Mouse (Mus musculus) liver, adult 2 months (tissue): ENCODE results near the gene Msh3. TPM values are rescaled to one million over a fixed set of nuclear protein-coding genes. Genes with fewer than 3 reads are reported as not detected.

Experiments used
- DNase-seq: peaks from one replicate; pipeline ENCODE4 v3.0.0-alpha.2; 2011; ENCODE audit warnings: low read depth, low spot score; ENCODE audit errors: extremely low read depth
- H3K27ac ChIP-seq: fragments of 200-500 bp; replicated peaks from 2 replicates; pipeline ENCODE4 v1.5.1; 2012; ENCODE audit warnings: low read depth, mild to moderate bottlenecking, control low read depth, inconsistent platforms, low read length; ENCODE audit not compliant: insufficient read depth
- H3K27me3 ChIP-seq: fragments of 200-500 bp; 2 replicates; pipeline ENCODE4 v1.6.1; 2012; ENCODE audit warnings: mild to moderate bottlenecking, moderate library complexity, low read length, inconsistent platforms; ENCODE audit not compliant: control insufficient read depth, insufficient read depth
- H3K36me3 ChIP-seq: fragments of 200-500 bp; 2 replicates; pipeline ENCODE4 v1.6.1; 2012; ENCODE audit warnings: low read length, inconsistent platforms; ENCODE audit not compliant: control insufficient read depth, insufficient read depth
- H3K4me1 ChIP-seq: fragments of 200-500 bp; 2 replicates; pipeline ENCODE4 v1.6.1; 2011; ENCODE audit warnings: low read length; ENCODE audit not compliant: control insufficient read depth, insufficient read depth
- H3K4me3 ChIP-seq: fragments of 200-500 bp; 2 replicates; pipeline ENCODE4 v1.5.1; 2011; ENCODE audit warnings: low read depth, mild to moderate bottlenecking, control low read depth, low read length, moderate library complexity; ENCODE audit not compliant: insufficient read depth
- H3K79me2 ChIP-seq: fragments of 200-500 bp; 2 replicates; pipeline ENCODE4 v1.6.1; 2012; ENCODE audit warnings: inconsistent platforms, mild to moderate bottlenecking, low read length, moderate library complexity; ENCODE audit not compliant: control insufficient read depth, insufficient read depth
- H3K9ac ChIP-seq: fragments of 200-500 bp; 2 replicates; pipeline ENCODE4 v1.6.1; 2012; ENCODE audit warnings: low read depth, mild to moderate bottlenecking, control low read depth, inconsistent platforms, low read length
- CTCF ChIP-seq: fragments of 200-500 bp; IDR thresholded peaks from 2 replicates; pipeline ENCODE4 v1.5.1; 2011; ENCODE audit warnings: low read depth, low read length, control low read depth
- POLR2A ChIP-seq: fragments of 200-500 bp; IDR thresholded peaks from 2 replicates; pipeline ENCODE4 v1.6.1; 2011; ENCODE audit warnings: low read length, control low read depth; ENCODE audit not compliant: insufficient read depth; ENCODE audit errors: extremely low read depth
- WGBS: fragments of 180-500 bp; shearing (Covaris S2); methylation state at CpG from one replicate; pipeline ENCODE4 v1.1.7; 2018; 5-methylcytosine and 5-hydroxymethylcytosine counted together
- polyA plus RNA-seq: library from polyadenylated mRNA; depleted of rRNA; stranded (reverse); fragments of >200 nt; gene quantifications from 2 replicates; pipeline ENCODE4 v1.2.3, GENCODE M21; 2012
- total RNA-seq: library from RNA; depleted of rRNA; stranded (reverse); fragments of >200 nt; gene quantifications from 2 replicates; pipeline ENCODE4 v1.2.3, GENCODE M21; 2014

The Msh3 gene
- total and polyA plus RNA-seq, 2 experiments = 3.0 to 16.9 TPM

DNA sequence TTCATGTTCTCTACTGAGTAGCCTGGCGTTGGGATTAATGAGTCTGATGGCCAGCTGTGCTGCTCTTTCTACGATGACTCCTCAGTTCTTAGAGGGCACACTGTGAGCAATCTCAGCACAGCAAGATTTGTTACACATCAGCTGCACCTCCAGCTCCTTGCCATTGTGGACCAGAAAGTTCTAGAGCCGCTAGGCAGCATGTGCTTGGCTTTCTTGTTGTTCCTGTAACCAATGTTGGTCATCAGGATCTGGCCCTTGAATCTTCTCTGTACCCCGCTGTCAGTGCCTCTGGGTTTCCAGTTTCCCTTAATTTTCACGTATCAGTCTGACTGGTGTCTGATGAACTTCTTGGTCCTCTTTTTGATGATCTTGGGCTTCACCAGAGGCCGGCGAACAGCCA is 1.6 kb upstream of the Msh3 start:
- Histone ChIP-seq H3K4me1 (peaks cover 5% of the 10 kb centered on the region; the same call in 1 of the 2 replicates), H3K79me2 (peaks cover 4% of the 10 kb centered on the region; the same call in 1 of the 2 replicates), H3K27me3 (no peaks in the 10 kb centered on the region), H3K36me3 (peaks cover 18% of the 10 kb centered on the region), H3K27ac (no peak overlapping the region), H3K4me3 (no peak overlapping the region), H3K9ac (no peak overlapping the region)
- WGBS = 92% methylated on average over 7 of the region's 7 CpGs
- no peak for DNase-seq
- TF ChIP-seq CTCF (no peak), POLR2A (no peak)

DNA sequence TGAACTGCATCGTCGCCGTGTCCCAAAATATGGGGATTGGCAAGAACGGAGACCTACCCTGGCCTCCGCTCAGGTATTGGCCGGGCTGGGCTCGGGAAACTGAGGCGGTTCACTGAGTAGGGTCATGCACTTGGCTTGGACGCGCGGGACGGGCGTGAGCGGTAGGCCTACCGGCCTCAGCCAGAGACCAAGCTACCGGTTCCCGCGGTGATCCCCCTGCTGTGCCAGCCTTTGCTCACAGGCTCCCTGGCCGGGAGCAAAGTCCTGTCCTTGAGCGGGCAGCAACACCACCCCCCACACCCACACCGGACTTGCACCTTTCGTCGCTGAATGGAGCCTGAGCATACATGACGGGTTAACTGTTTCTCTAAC is 455 bp upstream of the Msh3 start:
- peak overlapping the region; percentile 74 for H3K9ac ChIP-seq
- H3K4me1 ChIP-seq = peaks cover 5% of the 10 kb centered on the region; the same call in 1 of the 2 replicates
- WGBS = under 1% methylated on average over 24 of the region's 24 CpGs
- H3K79me2 ChIP-seq = peaks cover 4% of the 10 kb centered on the region; the same call in 1 of the 2 replicates
- peak; percentile 61 for DNase-seq
- no peaks in the 10 kb centered on the region for H3K27me3 ChIP-seq
- H3K27ac ChIP-seq = peak overlapping the region; percentile 84
- peak overlapping the region; percentile 79 for H3K4me3 ChIP-seq
- TF ChIP-seq CTCF = no peak
- TF ChIP-seq POLR2A = no peak
- peaks cover 23% of the 10 kb centered on the region for H3K36me3 ChIP-seq

DNA sequence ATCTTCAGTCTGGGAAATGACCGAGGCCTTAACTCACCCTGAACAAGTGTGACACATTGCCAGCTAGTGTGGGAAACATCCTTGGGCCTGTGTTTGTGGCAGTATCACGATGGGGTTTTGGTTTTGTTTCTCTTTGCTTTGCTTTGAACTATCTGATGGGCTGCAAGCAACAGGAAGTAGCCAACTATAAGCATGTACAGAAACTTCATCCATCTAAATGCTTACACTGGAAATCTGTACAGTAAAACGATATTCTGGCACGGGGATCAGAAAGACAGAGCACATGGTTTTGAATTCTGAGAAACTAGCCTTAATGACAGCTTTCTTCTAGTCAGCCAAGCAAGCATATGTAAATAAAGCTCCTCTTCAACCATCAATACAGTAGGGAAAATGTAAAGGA is 847 bp downstream of the Msh3 start:
- H3K9ac ChIP-seq = 0 out of 2 replicates have a peak overlapping the region, but pooled peaks have one; percentile 17
- 17% methylated on average over 4 of the region's 4 CpGs for WGBS
- no peaks in the 10 kb centered on the region for H3K27me3 ChIP-seq
- no peak overlapping the region; the same call in 1 of the 2 replicates for H3K27ac ChIP-seq
- peaks cover 17% of the 10 kb centered on the region; the same call in 1 of the 2 replicates for H3K36me3 ChIP-seq
- TF ChIP-seq POLR2A (no peak), CTCF (no peak)
- peak; percentile 8 for DNase-seq
- peaks cover 5% of the 10 kb centered on the region; the same call in 1 of the 2 replicates for H3K4me1 ChIP-seq
- peaks cover 4% of the 10 kb centered on the region; the same call in 1 of the 2 replicates for H3K79me2 ChIP-seq
- H3K4me3 ChIP-seq = peak overlapping the region; percentile 69

DNA sequence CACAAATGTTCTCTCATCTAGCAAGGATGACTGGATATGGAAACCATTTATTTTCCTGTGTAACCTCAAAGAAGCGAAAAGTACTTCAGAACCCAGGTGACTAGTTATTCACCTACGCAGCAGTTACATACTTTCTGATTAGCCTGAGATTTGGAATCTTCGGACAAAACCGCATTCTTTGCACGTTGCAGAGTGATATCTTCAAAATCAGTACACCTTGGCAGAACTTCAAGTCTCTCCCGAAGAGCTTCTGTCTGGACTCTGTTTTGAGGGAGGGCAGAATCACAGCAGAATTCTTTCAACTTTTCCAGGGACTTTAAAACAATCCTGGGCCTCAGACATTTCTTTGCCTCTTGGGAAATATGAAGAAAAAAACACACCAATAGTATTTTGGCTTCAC is 3.7 kb downstream of the Msh3 start:
- H3K79me2 ChIP-seq = peaks cover 4% of the 10 kb centered on the region; the same call in 1 of the 2 replicates
- peaks cover 20% of the 10 kb centered on the region for H3K36me3 ChIP-seq
- no peaks in the 10 kb centered on the region for H3K27me3 ChIP-seq
- no peak for TF ChIP-seq POLR2A
- TF ChIP-seq CTCF = no peak
- no peak overlapping the region for H3K9ac ChIP-seq
- no peak overlapping the region for H3K4me3 ChIP-seq
- no peak overlapping the region for H3K27ac ChIP-seq
- peaks cover 5% of the 10 kb centered on the region; the same call in 1 of the 2 replicates for H3K4me1 ChIP-seq
- 74% methylated on average over 6 of the region's 6 CpGs for WGBS
- no peak for DNase-seq

DNA sequence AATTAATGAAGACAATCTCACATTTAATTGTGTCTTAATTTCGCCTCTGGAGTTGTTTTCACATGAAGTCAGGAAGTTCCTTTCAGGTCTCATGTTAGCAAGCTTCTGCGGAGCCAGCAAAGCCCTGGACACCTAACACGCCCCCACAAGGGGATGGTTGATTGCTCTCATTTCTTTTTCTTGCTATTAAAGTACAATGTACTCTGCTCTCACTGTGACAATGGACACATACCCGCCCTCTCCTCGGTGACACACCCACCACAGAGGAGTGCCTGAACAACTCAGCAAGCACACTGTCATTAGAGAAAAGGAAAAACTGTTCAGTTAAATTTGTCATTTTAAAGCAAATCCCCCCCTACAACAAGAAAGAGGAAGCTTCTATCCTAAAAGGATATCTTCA is 8.5 kb downstream of the Msh3 start:
- no peak overlapping the region for H3K27ac ChIP-seq
- H3K4me3 ChIP-seq = no peak overlapping the region
- H3K27me3 ChIP-seq = no peaks in the 10 kb centered on the region
- no peak for TF ChIP-seq POLR2A
- no peak for TF ChIP-seq CTCF
- peaks cover 46% of the 10 kb centered on the region for H3K36me3 ChIP-seq
- no peaks in the 10 kb centered on the region; the same call in 1 of the 2 replicates for H3K79me2 ChIP-seq
- H3K4me1 ChIP-seq = no peaks in the 10 kb centered on the region
- no peak for DNase-seq
- 94% methylated on average over 5 of the region's 5 CpGs for WGBS
- H3K9ac ChIP-seq = no peak overlapping the region

DNA sequence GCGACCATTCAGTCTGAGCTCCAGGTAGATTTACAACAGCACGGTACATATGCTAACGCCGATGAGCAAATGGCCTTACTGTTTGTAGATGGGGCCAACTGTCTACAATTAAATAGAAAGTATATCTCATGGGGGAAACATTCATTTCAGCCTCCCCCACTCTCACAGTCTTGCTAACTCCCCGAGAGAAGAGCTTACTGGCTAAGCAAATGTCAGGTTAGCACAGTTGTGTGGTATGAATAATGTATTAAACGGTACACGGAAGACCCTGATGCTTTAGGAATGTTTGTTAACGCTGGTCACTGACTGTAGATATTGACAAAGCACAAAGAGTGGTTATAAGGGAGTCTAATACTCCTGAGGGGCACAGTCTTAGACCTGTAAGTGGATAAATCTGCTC is 10.8 kb downstream of the Msh3 start:
- H3K27me3 ChIP-seq = no peaks in the 10 kb centered on the region
- H3K79me2 ChIP-seq = no peaks in the 10 kb centered on the region
- no peak for DNase-seq
- H3K36me3 ChIP-seq = peaks cover 37% of the 10 kb centered on the region
- H3K27ac ChIP-seq = no peak overlapping the region
- WGBS = 97% methylated on average over 8 of the region's 8 CpGs
- no peak overlapping the region for H3K4me3 ChIP-seq
- no peaks in the 10 kb centered on the region for H3K4me1 ChIP-seq
- H3K9ac ChIP-seq = no peak overlapping the region
- TF ChIP-seq POLR2A = no peak
- TF ChIP-seq CTCF = no peak
